Mouse (Mus musculus): ENCODE data around the gene Kcnh4. TPM values are rescaled to one million over a fixed set of nuclear protein-coding genes. Genes with fewer than 3 reads are reported as not detected.
A peak's percentile ranks its signal among the peaks of the same experiment; 100 is the strongest.

Gene Kcnh4
- polyA plus RNA-seq, 1 experiment from 2014 or later = 1.1 TPM

DNA sequence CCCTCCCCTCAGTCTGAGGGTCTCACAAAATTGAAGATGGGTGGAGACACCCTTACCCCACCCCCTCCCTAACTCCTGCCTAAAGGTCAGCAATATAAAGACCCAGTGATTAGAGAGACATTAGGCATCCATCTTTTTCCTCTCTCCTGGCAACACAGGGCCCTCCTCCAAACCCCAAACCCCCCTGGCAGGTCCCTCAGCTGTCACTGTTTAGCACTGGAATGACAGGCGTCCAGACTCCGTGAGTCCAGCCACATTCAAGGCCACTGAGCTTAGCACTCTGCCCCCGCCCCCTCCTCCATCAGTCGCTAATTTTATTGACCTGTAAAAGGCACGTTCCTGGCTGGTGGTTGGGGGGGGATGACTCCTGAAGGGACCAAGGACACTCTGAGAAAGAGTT is 66.6 kb downstream of the Kcnh4 start:
- Histone ChIP-seq H3K9ac (no peak overlapping the region), H3K36me3 (no peaks in the 10 kb centered on the region), H3K27ac (replicated peaks) (no peak overlapping the region), H3K9me3 (replicated peaks) (no peaks in the 10 kb centered on the region), H3K4me1 (peaks cover 15% of the 10 kb centered on the region), H3K27me3 (peaks cover 11% of the 10 kb centered on the region), H3K4me2 (replicated peaks) (no peak overlapping the region), H3K4me3 (replicated peaks) (no peak overlapping the region)
- no peak for ATAC-seq (ENCODE audit: insufficient number of reproducible peaks, low FRiP score, low TSS enrichment, low read depth)
- 32% methylated on average over 5 of the region's 5 CpGs for WGBS

DNA sequence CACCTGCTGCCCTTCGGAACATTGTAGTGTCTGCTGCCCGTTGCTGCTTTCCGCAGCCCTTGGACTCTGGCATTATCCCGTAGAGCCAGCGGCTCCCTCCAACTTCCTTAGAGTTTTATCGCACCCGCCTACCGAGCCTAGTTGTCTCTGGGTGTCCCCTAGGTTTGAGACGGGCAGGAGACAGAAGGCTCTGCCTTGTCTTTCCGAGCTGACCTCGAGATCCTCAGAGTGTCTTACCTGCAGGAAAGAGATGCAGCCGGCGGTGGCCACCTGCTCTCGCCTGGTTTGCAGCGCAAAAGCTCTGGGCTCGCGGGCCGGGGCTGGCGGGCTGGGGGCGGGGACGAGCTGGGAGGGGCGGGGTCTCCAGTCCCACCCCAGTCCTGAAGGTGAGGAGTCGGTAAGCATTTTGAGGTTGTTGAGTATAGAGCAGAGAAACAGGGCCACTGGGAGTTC is 67.6 kb downstream of the Kcnh4 start, which contains the start of gene Zfp385c:
Zfp385c (minus strand) TSS at position 292 of the 453 bp plus-strand sequence.
- H3K9me3 ChIP-seq (replicated peaks) = no peaks in the 10 kb centered on the region
- ATAC-seq (ENCODE audit: insufficient number of reproducible peaks, low FRiP score, low TSS enrichment, low read depth) = no peak
- WGBS = 2% methylated on average over 23 of the region's 23 CpGs
- peak within 1 kb of the TSS; percentile 37 for H3K4me3 ChIP-seq (replicated peaks)
- H3K9ac ChIP-seq = 0 out of 2 replicates have a peak within 1 kb of the TSS, but pooled peaks have one; percentile 12
- H3K4me2 ChIP-seq (replicated peaks) = peak within 1 kb of the TSS; percentile 59
- H3K27ac ChIP-seq (replicated peaks) = no peak within 1 kb of the TSS
- H3K4me1 ChIP-seq = peaks cover 15% of the 10 kb centered on the region
- peaks cover 11% of the 10 kb centered on the region for H3K27me3 ChIP-seq
- no peaks in the 10 kb centered on the region for H3K36me3 ChIP-seq

DNA sequence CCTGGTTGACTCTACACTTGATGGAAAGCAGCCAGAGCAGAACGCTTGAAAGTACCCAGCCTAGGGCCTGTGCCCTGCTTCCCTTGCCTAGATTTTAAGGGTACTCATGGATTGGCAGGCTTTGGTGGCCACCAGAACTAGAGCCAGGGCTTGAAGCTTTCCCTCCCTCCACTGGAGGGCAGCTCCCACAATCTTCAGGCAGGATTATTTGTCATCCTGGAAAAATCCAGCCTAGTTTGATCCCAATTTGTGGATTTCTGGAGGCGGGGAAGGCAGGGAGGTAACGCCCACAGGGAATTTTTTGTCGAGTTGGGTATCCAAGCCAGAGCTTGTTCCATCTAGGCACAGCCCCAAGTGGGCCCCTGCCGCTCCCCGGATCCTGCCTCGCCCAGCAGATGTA is 69.4 kb downstream of the Kcnh4 start:
- Histone ChIP-seq H3K9ac (no peak overlapping the region), H3K27ac (replicated peaks) (no peak overlapping the region), H3K9me3 (replicated peaks) (no peaks in the 10 kb centered on the region), H3K36me3 (no peaks in the 10 kb centered on the region), H3K4me2 (replicated peaks) (no peak overlapping the region), H3K4me3 (replicated peaks) (no peak overlapping the region), H3K4me1 (peaks cover 15% of the 10 kb centered on the region), H3K27me3 (peaks cover 11% of the 10 kb centered on the region)
- ATAC-seq (ENCODE audit: insufficient number of reproducible peaks, low FRiP score, low TSS enrichment, low read depth) = no peak
- 53% methylated on average over 7 of the region's 7 CpGs for WGBS

Other genes with a start within 250 kb of the Kcnh4 start
- gene Acly, start 231.9 kb downstream of the Kcnh4 start, polyA plus RNA-seq (2015; fragmentation: Nextera tagmentation; extraction: Ambion mirVana) = 137 and 152 TPM in 2 replicates
- 3.9 and 6.0 TPM in 2 replicates for gene Ttc25, start 214.3 kb downstream of the Kcnh4 start, polyA plus RNA-seq (2015; fragmentation: Nextera tagmentation; extraction: Ambion mirVana)
- gene Cnp, start 185.0 kb downstream of the Kcnh4 start, polyA plus RNA-seq (2015; fragmentation: Nextera tagmentation; extraction: Ambion mirVana) = 32.0 and 33.9 TPM in 2 replicates
- gene Nkiras2, start 140.7 kb downstream of the Kcnh4 start, polyA plus RNA-seq (2015; fragmentation: Nextera tagmentation; extraction: Ambion mirVana) = 74.6 and 75.5 TPM in 2 replicates
- gene Dnajc7, start 139.8 kb downstream of the Kcnh4 start, polyA plus RNA-seq (2015; fragmentation: Nextera tagmentation; extraction: Ambion mirVana) = 242 and 256 TPM in 2 replicates
- 2.0 and 3.1 TPM in 2 replicates for gene Zfp385c, start 67.5 kb downstream of the Kcnh4 start, polyA plus RNA-seq (2015; fragmentation: Nextera tagmentation; extraction: Ambion mirVana)
- 3.4 and 5.9 TPM in 2 replicates for gene Dhx58, start 55.7 kb downstream of the Kcnh4 start, polyA plus RNA-seq (2015; fragmentation: Nextera tagmentation; extraction: Ambion mirVana)
- 54.6 and 61.1 TPM in 2 replicates for gene Kat2a, start 47.5 kb downstream of the Kcnh4 start, polyA plus RNA-seq (2015; fragmentation: Nextera tagmentation; extraction: Ambion mirVana)
- gene Hspb9, start 46.1 kb downstream of the Kcnh4 start, polyA plus RNA-seq (2015; fragmentation: Nextera tagmentation; extraction: Ambion mirVana) = 0.55 TPM in 1 of 2 replicates, not detected in the other
- 31.0 and 33.2 TPM in 2 replicates for gene Rab5c, start 21.7 kb downstream of the Kcnh4 start, polyA plus RNA-seq (2015; fragmentation: Nextera tagmentation; extraction: Ambion mirVana)
- gene Hcrt, start 3.0 kb upstream of the Kcnh4 start, polyA plus RNA-seq (2015; fragmentation: Nextera tagmentation; extraction: Ambion mirVana) = not detected in 2 replicates
- 7.2 and 9.2 TPM in 2 replicates for gene Ghdc, start 11.0 kb upstream of the Kcnh4 start, polyA plus RNA-seq (2015; fragmentation: Nextera tagmentation; extraction: Ambion mirVana)
- 24.9 and 25.3 TPM in 2 replicates for gene Stat5b, start 90.8 kb upstream of the Kcnh4 start, polyA plus RNA-seq (2015; fragmentation: Nextera tagmentation; extraction: Ambion mirVana)
- 9.7 and 10.4 TPM in 2 replicates for gene Stat5a, start 99.4 kb upstream of the Kcnh4 start, polyA plus RNA-seq (2015; fragmentation: Nextera tagmentation; extraction: Ambion mirVana)
- 75.6 and 79.3 TPM in 2 replicates for gene Stat3, start 179.6 kb upstream of the Kcnh4 start, polyA plus RNA-seq (2015; fragmentation: Nextera tagmentation; extraction: Ambion mirVana)
- gene Cavin1, start 210.9 kb upstream of the Kcnh4 start, polyA plus RNA-seq (2015; fragmentation: Nextera tagmentation; extraction: Ambion mirVana) = 330 and 343 TPM in 2 replicates
- 36.8 and 40.3 TPM in 2 replicates for gene Atp6v0a1, start 249.5 kb upstream of the Kcnh4 start, polyA plus RNA-seq (2015; fragmentation: Nextera tagmentation; extraction: Ambion mirVana)

All from embryonic facial prominence, embryonic 15.5 days (tissue).